Mouse (Mus musculus): Measurements from ENCODE around the gene Ddn. TPM values are rescaled to one million over a fixed set of nuclear protein-coding genes. Genes with fewer than 3 reads are reported as not detected.

The Ddn gene
- polyA plus RNA-seq, 1 experiment from 2014 or later = 0.48 TPM

Other genes starting within 250 kb of the Ddn start
- 64.7 and 65.6 TPM in 2 replicates for gene Ccnt1, start 238.6 kb downstream of the Ddn start, polyA plus RNA-seq (2015; fragmentation: Nextera tagmentation; extraction: Ambion mirVana)
- gene 4930415O20Rik, start 238.5 kb downstream of the Ddn start, polyA plus RNA-seq (2015; fragmentation: Nextera tagmentation; extraction: Ambion mirVana) = not detected in 2 replicates
- 10.6 and 13.1 TPM in 2 replicates for gene Adcy6, start 199.4 kb downstream of the Ddn start, polyA plus RNA-seq (2015; fragmentation: Nextera tagmentation; extraction: Ambion mirVana)
- 130 and 136 TPM in 2 replicates for gene Cacnb3, start 178.7 kb downstream of the Ddn start, polyA plus RNA-seq (2015; fragmentation: Nextera tagmentation; extraction: Ambion mirVana)
- 19.4 and 24.8 TPM in 2 replicates for gene Ddx23, start 146.6 kb downstream of the Ddn start, polyA plus RNA-seq (2015; fragmentation: Nextera tagmentation; extraction: Ambion mirVana)
- 10.3 and 10.4 TPM in 2 replicates for gene Rnd1, start 132.0 kb downstream of the Ddn start, polyA plus RNA-seq (2015; fragmentation: Nextera tagmentation; extraction: Ambion mirVana)
- gene Ccdc65, start 101.3 kb downstream of the Ddn start, polyA plus RNA-seq (2015; fragmentation: Nextera tagmentation; extraction: Ambion mirVana) = 6.8 TPM in 2 replicates
- gene Fkbp11, start 81.3 kb downstream of the Ddn start, polyA plus RNA-seq (2015; fragmentation: Nextera tagmentation; extraction: Ambion mirVana) = 5.7 TPM in 2 replicates
- gene Arf3, start 46.3 kb downstream of the Ddn start, polyA plus RNA-seq (2015; fragmentation: Nextera tagmentation; extraction: Ambion mirVana) = 100.0 and 107 TPM in 2 replicates
- not detected in 2 replicates for gene Wnt10b, start 31.3 kb downstream of the Ddn start, polyA plus RNA-seq (2015; fragmentation: Nextera tagmentation; extraction: Ambion mirVana)
- 1.9 and 2.5 TPM in 2 replicates for gene Wnt1, start 19.6 kb downstream of the Ddn start, polyA plus RNA-seq (2015; fragmentation: Nextera tagmentation; extraction: Ambion mirVana)
- gene Prkag1, start 22.0 kb upstream of the Ddn start, polyA plus RNA-seq (2015; fragmentation: Nextera tagmentation; extraction: Ambion mirVana) = 73.4 and 75.3 TPM in 2 replicates
- gene Kmt2d, start 61.7 kb upstream of the Ddn start, polyA plus RNA-seq (2015; fragmentation: Nextera tagmentation; extraction: Ambion mirVana) = 10.6 and 11.4 TPM in 2 replicates
- 32.1 and 34.5 TPM in 2 replicates for gene Rhebl1, start 85.0 kb upstream of the Ddn start, polyA plus RNA-seq (2015; fragmentation: Nextera tagmentation; extraction: Ambion mirVana)
- gene Dhh, start 89.0 kb upstream of the Ddn start, polyA plus RNA-seq (2015; fragmentation: Nextera tagmentation; extraction: Ambion mirVana) = 1.9 and 2.5 TPM in 2 replicates
- 26.8 and 29.3 TPM in 2 replicates for gene Lmbr1l, start 108.7 kb upstream of the Ddn start, polyA plus RNA-seq (2015; fragmentation: Nextera tagmentation; extraction: Ambion mirVana)
- 1,411 and 1,419 TPM in 2 replicates for gene Tuba1b, start 125.1 kb upstream of the Ddn start, polyA plus RNA-seq (2015; fragmentation: Nextera tagmentation; extraction: Ambion mirVana)
- gene Gm49450, start 144.1 kb upstream of the Ddn start, polyA plus RNA-seq (2015; fragmentation: Nextera tagmentation; extraction: Ambion mirVana) = not detected in 2 replicates
- gene Tuba1a, start 144.2 kb upstream of the Ddn start, polyA plus RNA-seq (2015; fragmentation: Nextera tagmentation; extraction: Ambion mirVana) = 14,750 and 15,534 TPM in 2 replicates
- 22.5 and 25.3 TPM in 2 replicates for gene Tuba1c, start 220.4 kb upstream of the Ddn start, polyA plus RNA-seq (2015; fragmentation: Nextera tagmentation; extraction: Ambion mirVana)
- 57.5 and 89.3 TPM in 2 replicates for gene Prph, start 245.7 kb upstream of the Ddn start, polyA plus RNA-seq (2015; fragmentation: Nextera tagmentation; extraction: Ambion mirVana)

Measured in hindbrain, embryonic 15.5 days (tissue).